Mouse (Mus musculus): ENCODE results near the gene Cdh11. TPM values are rescaled to one million over a fixed set of nuclear protein-coding genes. Genes with fewer than 3 reads are reported as not detected.

Cdh11 gene
- polyA plus RNA-seq, 1 experiment, result 12.6 TPM

GRCm38 (mm10) chr8:102593899-102594298, 191.5 kb downstream of the Cdh11 start:
- no peaks in the 10 kb centered on the region for H3K36me3 ChIP-seq (ENCODE audit: control insufficient read depth, insufficient read depth, low read length)
- H3K4me1 ChIP-seq (ENCODE audit: control insufficient read depth, insufficient read depth, low read length), result no peaks in the 10 kb centered on the region
- 85% methylated on average over 6 of the region's 6 CpGs for WGBS
- no peak for DNase-seq
- no peak overlapping the region for H3K27ac ChIP-seq (ENCODE audit: insufficient read depth, low read depth, low read length)
- H3K4me3 ChIP-seq (ENCODE audit: insufficient read depth, low read depth, low read length), result no peak overlapping the region
- no peak for TF ChIP-seq CTCF (conservative IDR thresholded peaks at IDR 0.05; ENCODE audit: insufficient read depth, insufficient read length, low read depth, low read length)
- TF ChIP-seq POLR2A (IDR thresholded peaks at IDR 0.05; ENCODE audit: low read depth, low read length), result no peak
- H3K27me3 ChIP-seq (replicated peaks; ENCODE audit: control insufficient read depth, insufficient read depth, low read length), result no peaks in the 10 kb centered on the region

All from kidney, adult 2 months (tissue).